Mouse (Mus musculus): ENCODE data around the gene Trmt1. TPM values are rescaled to one million over a fixed set of nuclear protein-coding genes. Genes with fewer than 3 reads are reported as not detected.
"Not testable (repeated sequence)": the region's sequence is repeated elsewhere in the genome, so short reads cannot be mapped to it uniquely, and the experiment has no call there.

Trmt1 gene
- polyA plus RNA-seq, 1 experiment from 2014 or later = 56.1 TPM

GRCm38 (mm10) chr8:84668731-84669485, 17.2 kb upstream of the Trmt1 start:
- Histone ChIP-seq H3K4me3 (replicated peaks; ENCODE audit: low read depth, low read length) (no peak overlapping the region), H3K4me2 (ENCODE audit: low read length) (no peak overlapping the region), H3K27me3 (ENCODE audit: insufficient read depth, low read length) (no peaks in the 10 kb centered on the region), H3K9me3 (replicated peaks; ENCODE audit: low read length) (no peaks in the 10 kb centered on the region), H3K4me1 (replicated peaks; ENCODE audit: insufficient read depth, low read length) (peaks cover 6% of the 10 kb centered on the region; the same call in 1 of the 2 replicates), H3K27ac (no peak overlapping the region), H3K36me3 (ENCODE audit: insufficient read depth, low read length) (peaks cover 12% of the 10 kb centered on the region), H3K9ac (ENCODE audit: low read depth, low read length) (no peak overlapping the region)
- 65% methylated on average over 6 of the region's 6 CpGs for WGBS
- no peak for TF ChIP-seq CTCF (IDR thresholded peaks at IDR 0.05; ENCODE audit: low read depth)
- ATAC-seq (replicated peaks; ENCODE audit: low FRiP score, low read depth) (no peak), DNase-seq (ENCODE audit: low spot score) (peak; percentile 37)

- H3K27ac ChIP-seq = peak overlapping the region; percentile 69
- H3K9ac ChIP-seq (ENCODE audit: low read depth, low read length); H3K27me3 ChIP-seq (ENCODE audit: insufficient read depth, low read length); DNase-seq (ENCODE audit: low spot score); H3K4me2 ChIP-seq (ENCODE audit: low read length); H3K4me3 ChIP-seq (replicated peaks; ENCODE audit: low read depth, low read length); H3K4me1 ChIP-seq (replicated peaks; ENCODE audit: insufficient read depth, low read length); H3K9me3 ChIP-seq (replicated peaks; ENCODE audit: low read length): not testable (repeated sequence)
- ATAC-seq (replicated peaks; ENCODE audit: low FRiP score, low read depth) = peak; percentile 52
- 51% methylated on average over 5 of the region's 5 CpGs for WGBS
- H3K36me3 ChIP-seq (ENCODE audit: insufficient read depth, low read length) = peaks cover 26% of the 10 kb centered on the region
Observed at GRCm38 (mm10) chr8:84670295-84671006, 15.7 kb upstream of the Trmt1 start.

GRCm38 (mm10) chr8:84677305-84677704, 8.8 kb upstream of the Trmt1 start:
- 84% methylated on average over 5 of the region's 5 CpGs for WGBS
- no peak overlapping the region for H3K4me2 ChIP-seq (ENCODE audit: low read length)
- H3K27ac ChIP-seq = no peak overlapping the region
- peaks cover 34% of the 10 kb centered on the region for H3K36me3 ChIP-seq (ENCODE audit: insufficient read depth, low read length)
- no peaks in the 10 kb centered on the region for H3K27me3 ChIP-seq (ENCODE audit: insufficient read depth, low read length)
- no peak for DNase-seq (ENCODE audit: low spot score)
- no peak overlapping the region for H3K4me3 ChIP-seq (replicated peaks; ENCODE audit: low read depth, low read length)
- H3K4me1 ChIP-seq (replicated peaks; ENCODE audit: insufficient read depth, low read length) = no peaks in the 10 kb centered on the region
- no peaks in the 10 kb centered on the region for H3K9me3 ChIP-seq (replicated peaks; ENCODE audit: low read length)
- no peak for ATAC-seq (replicated peaks; ENCODE audit: low FRiP score, low read depth)
- no peak for TF ChIP-seq CTCF (IDR thresholded peaks at IDR 0.05; ENCODE audit: low read depth)
- H3K9ac ChIP-seq (ENCODE audit: low read depth, low read length) = no peak overlapping the region

- H3K9me3 ChIP-seq (replicated peaks; ENCODE audit: low read length) = no peaks in the 10 kb centered on the region
- H3K27ac ChIP-seq = no peak overlapping the region
- 0 out of 2 replicates have a peak, but pooled peaks cover under 1% of the 10 kb centered on the region for H3K36me3 ChIP-seq (ENCODE audit: insufficient read depth, low read length)
- 84% methylated on average over 2 of the region's 2 CpGs for WGBS
- no peak overlapping the region for H3K4me2 ChIP-seq (ENCODE audit: low read length)
- ATAC-seq (replicated peaks; ENCODE audit: low FRiP score, low read depth) = no peak
- no peak overlapping the region for H3K4me3 ChIP-seq (replicated peaks; ENCODE audit: low read depth, low read length)
- no peak for DNase-seq (ENCODE audit: low spot score)
- H3K27me3 ChIP-seq (ENCODE audit: insufficient read depth, low read length) = no peaks in the 10 kb centered on the region
- no peak overlapping the region for H3K9ac ChIP-seq (ENCODE audit: low read depth, low read length)
- peaks cover 13% of the 10 kb centered on the region for H3K4me1 ChIP-seq (replicated peaks; ENCODE audit: insufficient read depth, low read length)
- TF ChIP-seq CTCF (IDR thresholded peaks at IDR 0.05; ENCODE audit: low read depth) = no peak
Observed at GRCm38 (mm10) chr8:84681476-84681875, 4.6 kb upstream of the Trmt1 start.

GRCm38 (mm10) chr8:84682257-84682656, 3.9 kb upstream of the Trmt1 start:
- Histone ChIP-seq H3K4me1 (replicated peaks; ENCODE audit: insufficient read depth, low read length) (peaks cover 15% of the 10 kb centered on the region), H3K27ac (no peak overlapping the region), H3K36me3 (ENCODE audit: insufficient read depth, low read length) (no peaks in the 10 kb centered on the region), H3K27me3 (ENCODE audit: insufficient read depth, low read length) (no peaks in the 10 kb centered on the region), H3K9ac (ENCODE audit: low read depth, low read length) (no peak overlapping the region), H3K4me3 (replicated peaks; ENCODE audit: low read depth, low read length) (no peak overlapping the region), H3K4me2 (ENCODE audit: low read length) (no peak overlapping the region), H3K9me3 (replicated peaks; ENCODE audit: low read length) (no peaks in the 10 kb centered on the region)
- 75% methylated on average over 2 of the region's 2 CpGs for WGBS
- DNase-seq (ENCODE audit: low spot score) = no peak
- ATAC-seq (replicated peaks; ENCODE audit: low FRiP score, low read depth) = no peak
- TF ChIP-seq CTCF (IDR thresholded peaks at IDR 0.05; ENCODE audit: low read depth) = no peak

- ATAC-seq (replicated peaks; ENCODE audit: low FRiP score, low read depth) = no peak
- WGBS = 55% methylated on average over 3 of the region's 3 CpGs
Observed at GRCm38 (mm10) chr8:84684537-84684936, 1.6 kb upstream of the Trmt1 start.

More at GRCm38 (mm10) chr8:84684537-84684936, 1.6 kb upstream of the Trmt1 start:
- Histone ChIP-seq H3K4me2 (ENCODE audit: low read length) (no peak overlapping the region), H3K27me3 (ENCODE audit: insufficient read depth, low read length) (no peaks in the 10 kb centered on the region), H3K9ac (ENCODE audit: low read depth, low read length) (no peak overlapping the region), H3K4me1 (replicated peaks; ENCODE audit: insufficient read depth, low read length) (peaks cover 19% of the 10 kb centered on the region), H3K9me3 (replicated peaks; ENCODE audit: low read length) (no peaks in the 10 kb centered on the region), H3K36me3 (ENCODE audit: insufficient read depth, low read length) (no peaks in the 10 kb centered on the region), H3K4me3 (replicated peaks; ENCODE audit: low read depth, low read length) (no peak overlapping the region), H3K27ac (no peak overlapping the region)
- no peak for TF ChIP-seq CTCF (IDR thresholded peaks at IDR 0.05; ENCODE audit: low read depth)
- no peak for DNase-seq (ENCODE audit: low spot score)
